Mouse (Mus musculus) hindbrain, postnatal 0 days (tissue): Measurements from ENCODE around the gene Sgms1. TPM values are rescaled to one million over a fixed set of nuclear protein-coding genes. Genes with fewer than 3 reads are reported as not detected.

Experiments used
- ATAC-seq: fragments of 200-750 bp; cut with Nextera tagmentation; 2 replicates; pipeline ENCODE4 v1.8.0; 2017; ENCODE audit warnings: mild to moderate bottlenecking, moderate TSS enrichment, moderate library complexity
- DNase-seq: peaks from one replicate; pipeline ENCODE4 v3.0.0-alpha.2; 2015; ENCODE audit warnings: low spot score
- H3K27ac ChIP-seq: fragments of 300-500 bp; sonication (generic); 2 replicates; pipeline ENCODE4 v1.5.1; 2014; ENCODE audit warnings: mild to moderate bottlenecking
- H3K27me3 ChIP-seq: fragments of 300-500 bp; sonication (generic); 2 replicates; pipeline ENCODE4 v1.6.1; 2014; ENCODE audit warnings: low read length, mixed read lengths; ENCODE audit not compliant: insufficient read depth
- H3K36me3 ChIP-seq: fragments of 300-500 bp; sonication (generic); 2 replicates; pipeline ENCODE4 v1.6.1; 2014; ENCODE audit warnings: low read length, mixed read lengths; ENCODE audit not compliant: insufficient read depth
- H3K4me1 ChIP-seq: fragments of 300-500 bp; sonication (generic); 2 replicates; pipeline ENCODE4 v1.6.1; 2014; ENCODE audit warnings: antibody characterized with exemption, low read length, mixed read lengths; ENCODE audit not compliant: insufficient read depth
- H3K4me2 ChIP-seq: fragments of 300-500 bp; sonication (generic); 2 replicates; pipeline ENCODE4 v1.6.1; 2014; ENCODE audit warnings: low read depth, mild to moderate bottlenecking, low read length, moderate library complexity, mixed read lengths
- H3K4me3 ChIP-seq: fragments of 300-500 bp; sonication (generic); 2 replicates; pipeline ENCODE4 v1.5.1; 2014; ENCODE audit warnings: low read length
- H3K9ac ChIP-seq: fragments of 300-500 bp; sonication (generic); replicated peaks from 2 replicates; pipeline ENCODE4 v1.6.1; 2014; ENCODE audit warnings: mild to moderate bottlenecking, low read length, moderate library complexity, mixed read lengths
- H3K9me3 ChIP-seq: fragments of 300-500 bp; sonication (generic); 2 replicates; pipeline ENCODE4 v1.6.1; 2016; ENCODE audit warnings: low read length, mixed read lengths
- CTCF ChIP-seq: IDR thresholded peaks from 2 replicates; pipeline ENCODE4 v1.5.1; 2016; ENCODE audit warnings: antibody characterized with exemption, control low read depth, low read depth
- WGBS: fragments of 180-500 bp; shearing (Covaris S2); extraction: QIAGEN DNeasy Blood & Tissue Kit; methylation state at CpG from one replicate; pipeline ENCODE4 v1.1.7; 2014; 5-methylcytosine and 5-hydroxymethylcytosine counted together
- polyA plus RNA-seq: library from polyadenylated mRNA; unstranded; fragments of >200 nt; fragmentation: Nextera tagmentation; extraction: Ambion mirVana; gene quantifications from 2 replicates; pipeline ENCODE4 v1.2.1, GENCODE M21; 2015
- total RNA-seq: library from RNA; depleted of rRNA; stranded (reverse); fragments of >200 nt; gene quantifications from 2 replicates; pipeline ENCODE4 v1.2.3, GENCODE M21; 2014

Sgms1 gene
- total and polyA plus RNA-seq, 2 experiments from 2014 or later: 23.2 to 32.5 TPM

DNA sequence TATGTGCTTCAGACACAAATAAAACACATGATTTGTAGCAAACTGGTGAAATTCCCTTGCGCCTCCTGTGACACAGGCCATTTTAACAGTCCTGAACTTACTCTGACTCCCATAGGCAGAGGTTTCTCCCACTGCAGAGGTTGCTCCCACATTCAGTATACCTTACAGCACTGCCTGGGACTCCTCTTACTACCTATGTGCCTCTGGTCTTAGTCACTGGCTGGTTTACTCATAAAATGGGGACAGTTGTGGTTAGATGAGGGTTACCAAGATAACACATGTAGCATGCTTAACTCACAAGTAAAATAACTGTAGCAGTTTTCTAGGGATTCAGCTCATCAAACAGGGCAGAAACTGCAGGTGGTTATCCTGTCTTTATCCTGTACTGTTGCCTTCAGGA lies 268.7 kb downstream of the Sgms1 start:
- no peak for ATAC-seq
- 98% methylated on average over 1 of the region's 1 CpGs for WGBS
- Histone ChIP-seq H3K4me1 (no peaks in the 10 kb centered on the region), H3K4me3 (no peak overlapping the region), H3K27ac (no peak overlapping the region), H3K9me3 (no peaks in the 10 kb centered on the region), H3K9ac (no peak overlapping the region), H3K27me3 (no peaks in the 10 kb centered on the region), H3K4me2 (no peak overlapping the region), H3K36me3 (no peaks in the 10 kb centered on the region)
- TF ChIP-seq CTCF: no peak
- no peak for DNase-seq

DNA sequence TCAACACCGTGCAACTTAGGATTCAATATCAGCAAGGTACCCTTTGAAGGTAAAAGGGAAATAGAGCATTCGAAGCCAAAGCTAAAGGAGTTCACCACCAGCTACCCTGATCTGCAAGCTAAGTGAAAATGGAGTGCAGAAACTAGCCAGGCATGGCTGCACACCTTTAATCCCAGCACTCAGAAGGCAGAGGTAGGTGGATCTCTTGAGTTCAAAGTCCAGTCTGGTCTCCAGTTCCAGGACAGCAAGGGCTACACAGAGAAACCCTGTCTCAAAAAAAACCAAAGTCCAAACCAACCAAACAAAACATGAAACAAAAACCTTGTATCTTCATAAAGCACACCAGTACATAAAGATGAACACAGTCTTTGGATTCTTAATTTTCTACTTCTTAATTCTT lies 269.8 kb downstream of the Sgms1 start:
- no peak for ATAC-seq
- no peak for TF ChIP-seq CTCF
- 86% methylated on average over 2 of the region's 2 CpGs for WGBS

DNA sequence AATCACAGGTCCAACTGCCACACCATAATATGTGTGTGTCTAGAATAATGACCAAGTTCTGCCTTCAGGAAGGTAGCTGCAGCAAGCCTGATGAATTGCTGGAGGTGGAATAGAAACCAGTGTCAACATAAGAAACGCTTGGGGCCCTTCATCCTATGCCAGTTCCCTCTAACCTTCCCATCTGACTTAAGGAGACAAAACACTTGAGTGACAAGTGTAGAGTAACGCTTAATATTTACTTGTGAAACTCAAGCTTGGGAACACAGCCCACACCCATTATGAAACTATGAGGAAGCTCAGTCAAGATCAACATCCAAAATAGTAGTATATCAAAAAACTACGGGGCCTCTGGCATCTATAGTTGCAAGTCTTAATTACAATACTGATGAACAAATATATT lies 271.0 kb downstream of the Sgms1 start:
- no peak for TF ChIP-seq CTCF
- Histone ChIP-seq H3K27ac (no peak overlapping the region), H3K9ac (no peak overlapping the region), H3K27me3 (no peaks in the 10 kb centered on the region), H3K9me3 (no peaks in the 10 kb centered on the region), H3K4me2 (no peak overlapping the region), H3K36me3 (no peaks in the 10 kb centered on the region), H3K4me1 (no peaks in the 10 kb centered on the region), H3K4me3 (no peak overlapping the region)
- DNase-seq (no peak), ATAC-seq (no peak)
- WGBS: 91% methylated on average over 3 of the region's 3 CpGs

More for the DNA sequence above, 269.8 kb downstream of the Sgms1 start:
- no peaks in the 10 kb centered on the region for H3K4me1 ChIP-seq
- H3K9ac ChIP-seq: no peak overlapping the region
- no peak overlapping the region for H3K4me2 ChIP-seq
- no peak for DNase-seq
- no peak overlapping the region for H3K4me3 ChIP-seq
- no peaks in the 10 kb centered on the region for H3K27me3 ChIP-seq
- no peaks in the 10 kb centered on the region for H3K36me3 ChIP-seq
- no peak overlapping the region for H3K27ac ChIP-seq
- no peaks in the 10 kb centered on the region for H3K9me3 ChIP-seq

DNA sequence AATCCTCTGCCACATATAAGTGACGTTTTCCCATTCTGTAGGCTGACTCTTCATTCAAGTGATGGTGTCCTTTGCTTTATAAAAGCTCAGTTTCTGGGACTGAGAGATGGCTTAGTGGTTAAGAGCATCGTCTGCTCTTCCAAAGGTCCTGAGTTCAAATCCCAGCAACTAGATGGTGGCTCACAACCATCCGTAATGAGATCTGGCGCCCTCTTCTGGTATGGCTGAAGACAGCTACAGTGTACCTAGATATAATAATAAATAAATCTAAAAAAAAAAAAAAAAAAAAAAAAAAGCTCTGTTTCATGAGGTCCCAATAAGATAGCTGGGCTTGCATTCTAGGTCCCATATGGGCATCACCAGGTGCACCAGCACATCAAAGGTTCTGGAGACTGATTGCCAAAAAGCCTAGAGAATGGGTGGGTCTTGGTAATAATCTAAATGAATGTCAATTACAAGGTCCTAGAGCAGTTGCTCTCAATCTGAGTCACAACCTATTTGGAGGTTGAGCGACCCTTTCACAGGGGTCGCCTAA lies 272.0 kb downstream of the Sgms1 start:
- ATAC-seq: no peak
- 79% methylated on average over 6 of the region's 6 CpGs for WGBS

GRCm38 (mm10) chr19:32111866-32112790 lies 277.4 kb downstream of the Sgms1 start:
- no peaks in the 10 kb centered on the region for H3K4me1 ChIP-seq
- WGBS: 87% methylated on average over 8 of the region's 8 CpGs
- no peaks in the 10 kb centered on the region for H3K36me3 ChIP-seq
- no peak overlapping the region for H3K9ac ChIP-seq
- ATAC-seq: no peak
- DNase-seq: no peak
- H3K27ac ChIP-seq: no peak overlapping the region
- no peak for TF ChIP-seq CTCF
- no peaks in the 10 kb centered on the region for H3K9me3 ChIP-seq
- H3K4me3 ChIP-seq: no peak overlapping the region
- no peaks in the 10 kb centered on the region for H3K27me3 ChIP-seq
- no peak overlapping the region for H3K4me2 ChIP-seq

More for the DNA sequence above, 272.0 kb downstream of the Sgms1 start:
- Histone ChIP-seq H3K4me3 (no peak overlapping the region), H3K36me3 (no peaks in the 10 kb centered on the region), H3K27ac (no peak overlapping the region), H3K4me2 (no peak overlapping the region), H3K27me3 (no peaks in the 10 kb centered on the region), H3K4me1 (no peaks in the 10 kb centered on the region), H3K9me3 (no peaks in the 10 kb centered on the region), H3K9ac (no peak overlapping the region)
- DNase-seq: no peak
- peak; percentile 23 for TF ChIP-seq CTCF

DNA sequence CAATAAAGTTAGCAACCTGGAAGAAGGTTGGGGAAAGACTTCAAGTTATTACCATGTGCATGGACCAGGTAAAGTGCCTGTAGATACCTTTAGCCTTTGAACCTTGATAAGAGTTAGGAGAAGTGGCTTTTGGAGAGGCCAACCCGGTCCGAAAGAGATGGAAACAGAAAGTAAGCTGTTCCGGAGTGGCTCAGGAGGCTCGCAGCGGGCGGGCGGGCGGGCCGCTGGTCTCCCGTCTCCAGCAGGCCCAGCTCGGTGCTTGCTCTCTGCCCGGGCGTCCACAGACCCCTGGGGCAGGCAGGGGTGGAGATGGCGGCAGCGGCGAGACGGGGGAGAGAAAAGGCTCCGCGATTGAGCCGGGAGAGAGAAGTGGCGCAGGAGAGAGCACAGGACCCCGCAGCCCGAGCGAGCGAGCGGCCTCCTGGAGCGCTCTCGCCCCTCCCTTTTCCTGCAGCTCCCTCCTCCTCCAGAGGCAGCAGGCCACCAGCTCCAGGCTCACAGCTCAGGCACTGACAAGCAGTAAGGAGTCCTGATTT lies 281.7 kb downstream of the Sgms1 start, which contains the start of gene Asah2:
Asah2 (minus strand) TSS at position 441 of the 536 bp plus-strand sequence.
- peak within 1 kb of the TSS; percentile 67; the same call in 1 of the 2 replicates for H3K27ac ChIP-seq
- ATAC-seq: peak; percentile 94
- peak; percentile 53 for TF ChIP-seq CTCF
- H3K4me2 ChIP-seq: peak within 1 kb of the TSS; percentile 77
- peak within 1 kb of the TSS; percentile 59 for H3K9ac ChIP-seq
- no peaks in the 10 kb centered on the region for H3K4me1 ChIP-seq
- peak within 1 kb of the TSS; percentile 63 for H3K4me3 ChIP-seq
- H3K27me3 ChIP-seq: no peaks in the 10 kb centered on the region
- under 1% methylated on average over 28 of the region's 28 CpGs for WGBS
- H3K36me3 ChIP-seq: no peaks in the 10 kb centered on the region
- no peaks in the 10 kb centered on the region for H3K9me3 ChIP-seq
- peak; percentile 77 for DNase-seq
